Mouse (Mus musculus): ENCODE results near the gene Kmt2d.

DNA sequence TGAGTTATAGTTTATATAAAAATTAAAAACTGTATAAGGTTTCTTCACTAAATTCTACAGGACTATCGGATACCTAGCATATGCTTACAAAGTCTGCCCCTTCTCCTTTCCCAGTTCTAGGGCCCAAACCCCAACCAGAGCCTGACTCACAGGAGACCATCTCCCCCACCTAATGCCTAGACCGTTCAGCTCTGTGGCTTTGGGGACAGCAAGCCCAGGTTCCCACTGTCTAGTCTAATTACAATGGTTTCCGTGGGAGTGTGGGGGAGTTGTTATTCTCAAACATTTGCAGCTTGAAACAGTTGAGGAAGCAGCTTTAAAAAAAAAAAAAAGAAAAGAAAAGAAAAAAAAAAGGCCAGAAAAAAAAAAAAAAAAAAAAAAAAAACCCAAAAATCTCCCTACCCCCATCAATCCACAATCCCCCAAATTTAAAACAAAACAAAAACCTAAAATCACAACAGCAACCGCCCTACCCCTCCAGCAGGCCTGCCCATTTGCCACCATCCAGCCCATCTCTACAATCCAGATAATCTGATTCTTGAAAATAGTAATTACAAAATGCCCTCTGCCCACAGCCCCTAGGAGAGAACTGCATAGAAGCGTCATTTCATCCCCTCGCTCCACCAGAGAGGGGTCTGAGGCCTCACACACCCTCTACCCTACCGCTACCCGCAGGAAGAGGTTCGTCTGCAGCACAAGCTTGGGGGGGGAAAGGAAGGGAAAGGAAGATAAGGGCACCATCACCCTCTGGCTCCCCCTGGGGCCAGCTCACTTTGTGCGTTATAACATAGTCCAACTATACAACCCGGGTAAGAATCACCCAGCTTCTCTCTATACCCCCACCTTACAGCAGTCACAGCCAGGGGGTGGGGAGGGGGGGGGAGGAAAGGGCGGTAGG lies 38.6 kb downstream of the Kmt2d start:
- TF ChIP-seq CTCF (IDR thresholded peaks at IDR 0.05; ENCODE audit: low read depth) (peak; percentile 41), EP300 (optimal IDR thresholded peaks at IDR 0.05) (no peak)
